Mouse (Mus musculus) midbrain, embryonic 12.5 days (tissue): ENCODE results near the gene Ybx2. TPM values are rescaled to one million over a fixed set of nuclear protein-coding genes. Genes with fewer than 3 reads are reported as not detected.
A peak's percentile ranks its signal among the peaks of the same experiment; 100 is the strongest.
"Not testable (repeated sequence)": the region's sequence is repeated elsewhere in the genome, so short reads cannot be mapped to it uniquely, and the experiment has no call there.

Experiments used
- ATAC-seq: fragments of 200-750 bp; cut with Nextera tagmentation; 2 replicates; pipeline ENCODE4 v1.8.0; 2017; ENCODE audit warnings: low read depth, moderate TSS enrichment, moderate library complexity; ENCODE audit not compliant: low FRiP score
- H3K27ac ChIP-seq: fragments of 300-500 bp; sonication (generic); replicated peaks from 2 replicates; pipeline ENCODE4 v1.5.1; 2016; ENCODE audit warnings: mild to moderate bottlenecking
- H3K27me3 ChIP-seq: fragments of 300-500 bp; sonication (generic); 2 replicates; pipeline ENCODE4 v1.6.1; 2016; ENCODE audit warnings: mild to moderate bottlenecking
- H3K36me3 ChIP-seq: fragments of 300-500 bp; sonication (generic); 2 replicates; pipeline ENCODE4 v1.6.1; 2016
- H3K4me1 ChIP-seq: fragments of 300-500 bp; sonication (generic); 2 replicates; pipeline ENCODE4 v1.6.1; 2016
- H3K4me2 ChIP-seq: fragments of 300-500 bp; sonication (generic); replicated peaks from 2 replicates; pipeline ENCODE4 v1.6.1; 2016; ENCODE audit warnings: mild to moderate bottlenecking, moderate library complexity
- H3K4me3 ChIP-seq: fragments of 300-500 bp; sonication (generic); 2 replicates; pipeline ENCODE4 v1.5.1; 2016; ENCODE audit warnings: mild to moderate bottlenecking
- H3K9ac ChIP-seq: fragments of 300-500 bp; sonication (generic); replicated peaks from 2 replicates; pipeline ENCODE4 v1.6.1; 2016; ENCODE audit warnings: mild to moderate bottlenecking, moderate library complexity
- H3K9me3 ChIP-seq: fragments of 300-500 bp; sonication (generic); 2 replicates; pipeline ENCODE4 v1.6.1; 2016; ENCODE audit warnings: mild to moderate bottlenecking
- WGBS: fragments of 180-500 bp; shearing (Covaris S2); methylation state at CpG from one replicate; pipeline ENCODE4 v1.1.7; 2016; 5-methylcytosine and 5-hydroxymethylcytosine counted together
- polyA plus RNA-seq: library from polyadenylated mRNA; unstranded; fragments of >200 nt; fragmentation: Nextera tagmentation; extraction: Ambion mirVana; gene quantifications from 2 replicates; pipeline ENCODE4 v1.2.1, GENCODE M21; 2016

Ybx2 gene
- polyA plus RNA-seq, 1 experiment from 2014 or later: 5.6 TPM

DNA sequence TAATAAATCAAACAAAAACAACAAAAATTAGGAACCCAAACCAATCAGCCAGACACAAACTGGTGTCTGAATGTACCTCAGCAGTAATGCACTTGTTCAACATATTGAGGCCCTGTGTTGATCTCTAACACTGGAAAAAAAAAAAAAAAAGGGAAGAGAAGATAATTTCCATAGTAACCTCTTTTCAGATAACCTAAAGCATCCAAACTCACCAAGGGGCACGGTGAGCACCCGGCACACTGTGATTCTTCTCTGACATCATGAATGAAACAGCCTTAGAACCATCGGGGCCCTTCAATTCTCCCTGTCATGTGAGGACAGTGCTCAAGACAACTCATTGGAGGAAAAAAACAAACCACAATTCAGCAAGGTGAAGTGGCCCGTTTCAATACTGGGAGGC is 5.9 kb upstream of the Ybx2 start:
- ATAC-seq: no peak
- H3K36me3 ChIP-seq: no peaks in the 10 kb centered on the region
- no peak overlapping the region for H3K4me3 ChIP-seq
- no peaks in the 10 kb centered on the region for H3K9me3 ChIP-seq
- H3K4me2 ChIP-seq: no peak overlapping the region
- peaks cover 3% of the 10 kb centered on the region; the same call in 1 of the 2 replicates for H3K4me1 ChIP-seq
- no peak overlapping the region for H3K9ac ChIP-seq
- H3K27ac ChIP-seq: no peak overlapping the region
- WGBS: 88% methylated on average over 4 of the region's 4 CpGs
- peaks cover 11% of the 10 kb centered on the region for H3K27me3 ChIP-seq

DNA sequence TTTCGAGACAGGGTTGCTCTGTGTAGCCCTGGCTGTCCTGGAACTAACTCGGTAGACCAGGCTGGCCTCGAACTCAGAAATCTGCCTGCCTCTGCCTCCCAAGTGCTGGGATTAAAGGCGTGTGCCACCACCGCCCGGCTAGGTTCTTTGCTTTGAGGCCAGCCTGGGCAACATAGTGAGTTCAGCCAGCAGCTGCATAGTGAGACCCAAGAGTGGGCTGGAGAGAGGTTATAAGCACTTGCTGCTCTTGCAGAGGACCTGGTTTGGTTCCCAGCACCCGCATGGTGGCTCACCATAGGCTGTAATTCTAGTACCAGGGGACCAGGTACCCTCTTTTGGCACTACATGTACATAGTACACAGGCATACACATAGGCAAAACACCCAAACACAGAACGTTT is 5.4 kb upstream of the Ybx2 start:
- H3K9me3 ChIP-seq, ATAC-seq, H3K4me3 ChIP-seq, H3K27ac ChIP-seq, H3K36me3 ChIP-seq, H3K4me2 ChIP-seq, H3K4me1 ChIP-seq, H3K9ac ChIP-seq: not testable (repeated sequence)
- peaks cover 16% of the 10 kb centered on the region for H3K27me3 ChIP-seq
- WGBS: 88% methylated on average over 8 of the region's 8 CpGs

DNA sequence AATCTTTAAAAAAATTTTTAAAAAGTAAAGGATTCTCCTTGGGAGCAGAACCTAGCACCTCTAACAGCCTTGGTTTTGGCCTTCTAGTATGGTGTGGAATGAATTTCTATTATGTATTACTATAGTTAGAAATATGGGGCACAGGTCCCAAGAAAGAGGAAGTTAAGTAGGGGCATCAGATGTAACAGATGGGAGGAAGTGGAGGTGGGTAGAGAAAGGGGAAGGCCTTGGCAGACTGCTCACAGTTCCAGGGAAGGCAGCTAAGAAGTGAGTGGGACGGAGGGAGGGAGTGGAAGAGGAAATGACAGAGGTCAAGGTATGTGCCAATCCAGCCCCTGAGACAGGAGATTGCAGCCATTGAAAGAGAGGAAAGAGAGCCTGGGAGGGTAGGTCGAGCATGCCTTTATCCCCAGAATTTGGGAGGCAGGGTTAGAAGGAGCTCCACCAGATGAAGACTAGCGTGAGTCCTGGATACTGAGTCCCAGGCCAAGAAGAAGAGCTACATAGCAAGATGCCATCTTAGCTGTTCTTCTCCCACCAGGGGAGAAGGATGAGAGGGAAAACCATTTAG is 4.5 kb upstream of the Ybx2 start:
- H3K4me3 ChIP-seq: no peak overlapping the region
- H3K27me3 ChIP-seq: peaks cover 25% of the 10 kb centered on the region
- H3K9ac ChIP-seq: no peak overlapping the region
- no peaks in the 10 kb centered on the region for H3K9me3 ChIP-seq
- no peak for ATAC-seq
- WGBS: 82% methylated on average over 3 of the region's 3 CpGs
- H3K4me2 ChIP-seq: no peak overlapping the region
- peaks cover 14% of the 10 kb centered on the region for H3K4me1 ChIP-seq
- no peaks in the 10 kb centered on the region for H3K36me3 ChIP-seq
- H3K27ac ChIP-seq: no peak overlapping the region

DNA sequence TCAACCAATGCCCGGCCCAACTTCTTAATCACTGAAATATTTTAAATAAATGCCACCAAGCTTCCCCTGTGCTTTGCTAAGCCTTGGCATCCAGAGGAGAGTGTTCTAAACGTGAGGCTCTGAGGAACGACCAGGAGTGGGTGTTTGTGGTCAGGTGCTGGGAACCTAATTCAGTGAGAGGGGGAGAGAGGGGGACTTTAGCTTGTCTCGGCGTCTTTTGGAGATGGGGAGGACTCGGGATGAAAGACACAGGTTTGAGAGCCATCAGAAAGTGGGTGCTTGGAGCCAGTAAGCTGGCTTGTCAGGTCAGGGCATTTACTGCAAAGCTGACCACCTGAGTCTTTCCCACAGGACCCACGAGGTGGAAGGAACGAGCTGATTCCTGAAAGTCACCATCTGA is 3.8 kb upstream of the Ybx2 start:
- peaks cover 32% of the 10 kb centered on the region for H3K27me3 ChIP-seq
- 74% methylated on average over 8 of the region's 8 CpGs for WGBS
- ATAC-seq: no peak
- no peaks in the 10 kb centered on the region for H3K9me3 ChIP-seq
- no peak overlapping the region for H3K4me3 ChIP-seq
- H3K4me1 ChIP-seq: peaks cover 21% of the 10 kb centered on the region
- H3K36me3 ChIP-seq: no peaks in the 10 kb centered on the region
- H3K4me2 ChIP-seq: no peak overlapping the region
- no peak overlapping the region for H3K9ac ChIP-seq
- H3K27ac ChIP-seq: no peak overlapping the region

DNA sequence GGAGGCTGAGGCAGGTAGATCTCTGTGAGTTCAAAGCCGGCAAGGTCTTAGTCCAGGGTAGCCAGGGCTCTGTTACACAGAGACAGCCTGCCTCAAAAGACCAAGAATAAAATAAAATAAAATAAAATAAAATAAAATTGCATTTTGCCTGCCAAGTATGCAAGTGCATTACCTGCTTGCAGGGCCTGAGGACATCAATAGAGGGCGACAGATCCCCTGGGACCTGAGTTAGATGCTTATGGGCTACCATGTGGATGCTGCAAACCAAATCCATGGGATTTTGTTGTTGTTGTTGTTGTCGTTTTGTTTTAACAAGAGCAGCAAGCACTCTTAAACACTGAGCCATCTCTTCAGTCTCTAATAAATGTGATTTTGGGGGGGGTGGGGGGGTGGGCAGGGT is 3.3 kb upstream of the Ybx2 start:
- H3K27me3 ChIP-seq: peaks cover 37% of the 10 kb centered on the region
- H3K27ac ChIP-seq: no peak overlapping the region
- no peak overlapping the region for H3K4me3 ChIP-seq
- no peaks in the 10 kb centered on the region for H3K36me3 ChIP-seq
- H3K4me2 ChIP-seq: no peak overlapping the region
- H3K4me1 ChIP-seq: peaks cover 21% of the 10 kb centered on the region
- ATAC-seq: no peak
- H3K9ac ChIP-seq: no peak overlapping the region
- H3K9me3 ChIP-seq: no peaks in the 10 kb centered on the region
- 31% methylated on average over 3 of the region's 3 CpGs for WGBS

DNA sequence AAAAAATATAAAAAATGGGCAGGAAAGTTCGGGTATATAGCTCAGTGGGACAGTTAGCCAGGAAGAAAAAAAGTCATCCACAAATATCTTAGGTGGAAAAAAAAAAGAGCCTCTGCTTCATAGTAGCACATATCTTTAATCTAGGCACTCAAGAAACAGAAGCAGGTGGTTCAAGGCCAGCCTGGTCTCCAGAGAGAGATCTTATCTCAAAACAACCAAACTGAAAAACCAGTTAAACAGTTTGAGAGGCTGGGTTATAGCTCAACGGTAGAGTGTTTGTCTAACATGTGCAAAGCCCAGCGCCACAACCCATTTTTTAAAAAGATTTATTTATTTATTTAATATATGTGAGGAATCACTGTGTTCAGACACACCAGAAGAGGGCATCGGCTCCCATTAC is 2.5 kb upstream of the Ybx2 start:
- Histone ChIP-seq H3K27me3 (peaks cover 45% of the 10 kb centered on the region), H3K36me3 (no peaks in the 10 kb centered on the region), H3K9ac (no peak overlapping the region), H3K4me1 (peaks cover 21% of the 10 kb centered on the region), H3K9me3 (no peaks in the 10 kb centered on the region), H3K4me3 (no peak overlapping the region), H3K4me2 (no peak overlapping the region), H3K27ac (no peak overlapping the region)
- no peak for ATAC-seq
- WGBS: 76% methylated on average over 4 of the region's 4 CpGs

DNA sequence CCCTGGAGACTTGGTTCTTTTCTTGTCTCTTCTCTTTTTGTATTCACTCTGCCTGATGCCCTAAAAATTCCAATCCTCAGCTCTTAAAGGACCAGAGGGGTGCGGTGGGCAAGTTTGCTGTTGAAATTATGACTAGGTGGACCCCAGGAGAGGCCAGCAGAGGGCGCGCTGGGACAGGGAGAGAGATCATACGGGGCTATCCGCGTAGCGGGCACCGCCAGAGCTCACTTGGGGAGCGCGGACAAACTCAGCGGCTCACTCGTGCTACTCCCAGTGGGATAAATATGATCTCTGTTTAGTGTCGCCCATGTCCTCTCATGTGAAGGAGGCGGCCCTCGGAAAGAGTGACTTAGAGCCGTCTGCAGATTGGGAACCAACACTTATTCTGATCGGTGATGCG is 1.4 kb upstream of the Ybx2 start:
- Histone ChIP-seq H3K9ac (no peak overlapping the region), H3K27ac (no peak overlapping the region), H3K4me2 (peak overlapping the region; percentile 37), H3K4me3 (peak overlapping the region; percentile 17; the same call in 1 of the 2 replicates), H3K4me1 (peaks cover 21% of the 10 kb centered on the region), H3K27me3 (peaks cover 56% of the 10 kb centered on the region), H3K9me3 (no peaks in the 10 kb centered on the region), H3K36me3 (no peaks in the 10 kb centered on the region)
- WGBS: 2% methylated on average over 18 of the region's 18 CpGs
- ATAC-seq: peak; percentile 38; the same call in 1 of the 2 replicates

DNA sequence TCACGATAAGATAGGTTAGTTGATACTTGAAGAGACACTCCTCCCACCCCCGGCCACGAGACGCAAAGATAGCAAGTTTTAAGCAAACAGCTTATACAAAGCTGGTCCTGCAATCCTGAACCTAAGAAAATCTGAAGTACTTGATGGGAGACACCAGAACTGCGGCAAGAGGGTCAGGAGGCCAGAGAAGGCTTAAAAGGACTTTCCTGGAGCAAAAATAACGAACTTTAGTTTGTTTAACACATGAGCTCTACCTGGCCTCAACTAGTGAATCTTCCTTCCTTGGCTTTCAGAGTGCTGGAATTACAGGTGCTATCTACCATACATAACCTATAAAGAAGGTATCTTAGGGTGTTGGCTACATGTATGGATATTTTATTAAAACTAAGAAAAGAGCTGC is 915 bp upstream of the Ybx2 start:
- Histone ChIP-seq H3K4me2 (peak overlapping the region; percentile 100), H3K9me3 (no peaks in the 10 kb centered on the region), H3K9ac (no peak overlapping the region), H3K27me3 (peaks cover 61% of the 10 kb centered on the region), H3K36me3 (no peaks in the 10 kb centered on the region), H3K4me1 (peaks cover 21% of the 10 kb centered on the region), H3K4me3 (no peak overlapping the region), H3K27ac (no peak overlapping the region)
- no peak for ATAC-seq
- WGBS: 24% methylated on average over 6 of the region's 6 CpGs

DNA sequence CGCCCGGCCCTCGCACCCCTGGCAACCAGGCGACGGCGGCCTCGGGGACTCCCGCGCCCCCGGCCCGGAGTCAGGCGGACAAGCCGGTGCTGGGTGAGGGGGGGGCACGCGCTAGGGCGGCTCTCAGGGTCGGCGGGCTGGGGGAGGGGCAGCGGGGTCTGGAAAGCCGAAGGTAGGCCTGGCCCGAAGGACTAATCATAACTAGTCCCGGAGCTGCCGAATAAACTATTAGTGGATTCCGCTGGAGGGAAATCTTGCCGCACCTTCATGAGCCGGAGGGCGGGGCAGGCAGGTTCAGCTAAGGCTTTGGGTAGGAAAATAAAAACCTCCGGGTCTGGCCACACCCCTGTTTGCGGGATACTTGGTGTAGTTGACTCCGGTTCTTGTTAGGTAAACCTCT is 560 bp downstream of the Ybx2 start:
- peak overlapping the region; percentile 100 for H3K4me2 ChIP-seq
- H3K4me1 ChIP-seq: peaks cover 21% of the 10 kb centered on the region
- no peaks in the 10 kb centered on the region for H3K36me3 ChIP-seq
- peak overlapping the region; percentile 58 for H3K4me3 ChIP-seq
- H3K27me3 ChIP-seq: peaks cover 71% of the 10 kb centered on the region
- WGBS: 2% methylated on average over 30 of the region's 30 CpGs
- H3K9me3 ChIP-seq: no peaks in the 10 kb centered on the region
- no peak; the same call in 1 of the 2 replicates for ATAC-seq
- H3K27ac ChIP-seq: no peak overlapping the region
- H3K9ac ChIP-seq: peak overlapping the region; percentile 70

DNA sequence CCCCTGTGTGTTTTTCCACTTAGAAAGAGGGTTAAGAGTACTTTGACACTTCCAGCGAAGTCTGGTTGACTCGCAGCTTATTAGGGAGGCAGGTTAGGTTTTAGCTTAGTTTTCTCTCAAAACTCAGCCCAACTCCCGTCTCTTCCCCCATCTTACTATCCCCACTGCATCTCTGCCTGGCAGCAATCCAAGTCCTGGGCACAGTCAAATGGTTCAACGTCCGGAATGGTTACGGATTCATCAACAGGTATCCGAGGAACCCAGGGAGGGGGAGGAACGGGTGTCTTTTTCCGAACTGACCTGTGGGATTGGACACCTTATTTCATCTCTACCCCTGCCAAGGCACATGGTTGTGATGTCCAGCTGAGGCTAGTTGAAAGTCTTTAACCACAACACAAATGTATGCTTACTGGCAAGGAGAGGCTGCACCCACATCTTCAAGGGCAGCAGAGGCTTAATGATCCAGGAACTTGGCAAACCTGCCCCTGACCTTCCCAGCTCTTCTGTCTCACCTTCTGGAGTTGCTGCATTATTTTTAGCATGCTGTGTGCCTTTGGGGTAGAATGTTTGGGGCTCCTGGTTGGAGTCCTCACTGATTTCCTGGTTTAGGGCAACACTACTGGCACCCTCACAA is 1.2 kb downstream of the Ybx2 start:
- Histone ChIP-seq H3K27ac (no peak overlapping the region), H3K4me3 (peak overlapping the region; percentile 58), H3K9ac (peak overlapping the region; percentile 70; the same call in 1 of the 2 replicates), H3K27me3 (peaks cover 71% of the 10 kb centered on the region), H3K4me2 (peak overlapping the region; percentile 100), H3K4me1 (peaks cover 21% of the 10 kb centered on the region), H3K36me3 (no peaks in the 10 kb centered on the region), H3K9me3 (no peaks in the 10 kb centered on the region)
- 45% methylated on average over 9 of the region's 9 CpGs for WGBS
- ATAC-seq: no peak

DNA sequence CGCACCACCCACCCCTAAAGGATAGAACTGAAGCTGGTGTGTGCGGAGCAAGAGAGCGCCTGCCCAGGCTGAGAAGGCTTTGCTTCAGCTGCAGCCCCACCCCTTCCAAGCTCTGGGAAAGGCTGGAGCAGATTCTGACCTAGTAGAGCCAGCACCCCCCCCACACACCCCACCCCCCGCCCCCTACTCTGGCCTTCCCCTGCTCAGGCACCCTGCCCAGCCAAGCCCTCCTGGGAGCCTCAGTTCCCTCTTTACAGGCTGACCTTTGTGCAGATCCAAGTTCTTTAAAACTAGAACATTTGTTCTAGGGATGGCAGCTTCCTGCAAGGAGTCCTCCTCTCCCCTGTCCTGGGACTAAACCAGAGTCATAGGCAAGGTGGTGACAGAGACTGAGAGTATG is 1.8 kb downstream of the Ybx2 start:
- Histone ChIP-seq H3K9ac (no peak overlapping the region), H3K9me3 (no peaks in the 10 kb centered on the region), H3K27me3 (peaks cover 71% of the 10 kb centered on the region), H3K27ac (no peak overlapping the region), H3K4me2 (no peak overlapping the region), H3K4me1 (peaks cover 21% of the 10 kb centered on the region), H3K36me3 (no peaks in the 10 kb centered on the region), H3K4me3 (no peak overlapping the region)
- 36% methylated on average over 4 of the region's 4 CpGs for WGBS
- no peak for ATAC-seq

DNA sequence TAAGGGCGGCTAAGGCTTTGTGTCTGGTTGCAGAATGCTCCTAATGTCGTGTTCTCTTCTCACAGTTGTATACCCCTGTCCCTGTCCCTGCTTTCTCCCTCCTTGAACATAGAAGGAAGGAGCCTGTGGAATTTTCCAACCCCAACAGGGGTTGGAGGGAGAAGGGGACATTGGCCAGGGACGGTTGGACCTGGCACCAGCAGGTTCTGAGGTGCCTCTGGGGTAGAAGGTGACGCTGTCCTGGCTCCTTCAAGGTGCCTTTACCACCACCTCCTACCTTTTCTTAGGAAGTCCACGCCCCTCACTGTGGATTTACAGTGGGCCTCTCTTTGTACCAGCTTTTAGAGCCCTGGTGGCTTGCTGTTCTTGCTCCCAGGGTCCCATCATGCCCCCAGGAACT is 2.2 kb downstream of the Ybx2 start:
- Histone ChIP-seq H3K4me3 (no peak overlapping the region), H3K27ac (no peak overlapping the region), H3K36me3 (no peaks in the 10 kb centered on the region), H3K9me3 (no peaks in the 10 kb centered on the region), H3K4me1 (peaks cover 21% of the 10 kb centered on the region), H3K9ac (0 out of 2 replicates have a peak overlapping the region, but pooled peaks have one; percentile 11), H3K27me3 (peaks cover 69% of the 10 kb centered on the region), H3K4me2 (no peak overlapping the region)
- ATAC-seq: no peak
- 67% methylated on average over 5 of the region's 5 CpGs for WGBS
